Mouse (Mus musculus) neural tube, embryonic 14.5 days (tissue): Measurements from ENCODE around the gene Pyroxd2. TPM values are rescaled to one million over a fixed set of nuclear protein-coding genes. Genes with fewer than 3 reads are reported as not detected.

Experiments used
- ATAC-seq: fragments of 200-750 bp; cut with Nextera tagmentation; 2 replicates; pipeline ENCODE4 v1.8.0; 2017; ENCODE audit warnings: low read depth, mild to moderate bottlenecking, moderate TSS enrichment, moderate library complexity
- H3K27ac ChIP-seq: fragments of 300-500 bp; sonication (generic); 2 replicates; pipeline ENCODE4 v1.5.1; 2014; ENCODE audit warnings: low read depth, mild to moderate bottlenecking, control low read depth, low read length, moderate library complexity, mixed read lengths
- H3K27me3 ChIP-seq: fragments of 300-500 bp; sonication (generic); 2 replicates; pipeline ENCODE4 v1.6.1; 2014; ENCODE audit warnings: low read length; ENCODE audit not compliant: control insufficient read depth, insufficient read depth
- H3K36me3 ChIP-seq: fragments of 300-500 bp; sonication (generic); 2 replicates; pipeline ENCODE4 v1.6.1; 2014; ENCODE audit warnings: low read length, mixed read lengths; ENCODE audit not compliant: control insufficient read depth, insufficient read depth
- H3K4me1 ChIP-seq: fragments of 300-500 bp; sonication (generic); 2 replicates; pipeline ENCODE4 v1.6.1; 2014; ENCODE audit warnings: low read length; ENCODE audit not compliant: control insufficient read depth, insufficient read depth
- H3K4me2 ChIP-seq: fragments of 300-500 bp; sonication (generic); 2 replicates; pipeline ENCODE4 v1.6.1; 2014; ENCODE audit warnings: mild to moderate bottlenecking, low read depth, low read length, control low read depth
- H3K4me3 ChIP-seq: fragments of 300-500 bp; sonication (generic); 2 replicates; pipeline ENCODE4 v1.5.1; 2014; ENCODE audit warnings: low read depth, low read length, control low read depth, mixed read lengths
- H3K9ac ChIP-seq: fragments of 300-500 bp; sonication (generic); replicated peaks from 2 replicates; pipeline ENCODE4 v1.6.1; 2014; ENCODE audit warnings: low read depth, mild to moderate bottlenecking, control low read depth, low read length, mixed read lengths
- H3K9me3 ChIP-seq: fragments of 300-500 bp; sonication (generic); 2 replicates; pipeline ENCODE4 v1.6.1; 2016; ENCODE audit warnings: low read length; ENCODE audit not compliant: control insufficient read depth
- WGBS: fragments of 180-500 bp; shearing (Covaris S2); extraction: QIAGEN DNeasy Blood & Tissue Kit; methylation state at CpG from one replicate; pipeline ENCODE4 v1.1.7; 2014; 5-methylcytosine and 5-hydroxymethylcytosine counted together
- polyA plus RNA-seq: library from polyadenylated mRNA; unstranded; fragments of >200 nt; fragmentation: Nextera tagmentation; extraction: Ambion mirVana; gene quantifications from 2 replicates; pipeline ENCODE4 v1.2.1, GENCODE M21; 2014

Pyroxd2 gene
- polyA plus RNA-seq, 1 experiment from 2014 or later = 1.5 TPM

DNA sequence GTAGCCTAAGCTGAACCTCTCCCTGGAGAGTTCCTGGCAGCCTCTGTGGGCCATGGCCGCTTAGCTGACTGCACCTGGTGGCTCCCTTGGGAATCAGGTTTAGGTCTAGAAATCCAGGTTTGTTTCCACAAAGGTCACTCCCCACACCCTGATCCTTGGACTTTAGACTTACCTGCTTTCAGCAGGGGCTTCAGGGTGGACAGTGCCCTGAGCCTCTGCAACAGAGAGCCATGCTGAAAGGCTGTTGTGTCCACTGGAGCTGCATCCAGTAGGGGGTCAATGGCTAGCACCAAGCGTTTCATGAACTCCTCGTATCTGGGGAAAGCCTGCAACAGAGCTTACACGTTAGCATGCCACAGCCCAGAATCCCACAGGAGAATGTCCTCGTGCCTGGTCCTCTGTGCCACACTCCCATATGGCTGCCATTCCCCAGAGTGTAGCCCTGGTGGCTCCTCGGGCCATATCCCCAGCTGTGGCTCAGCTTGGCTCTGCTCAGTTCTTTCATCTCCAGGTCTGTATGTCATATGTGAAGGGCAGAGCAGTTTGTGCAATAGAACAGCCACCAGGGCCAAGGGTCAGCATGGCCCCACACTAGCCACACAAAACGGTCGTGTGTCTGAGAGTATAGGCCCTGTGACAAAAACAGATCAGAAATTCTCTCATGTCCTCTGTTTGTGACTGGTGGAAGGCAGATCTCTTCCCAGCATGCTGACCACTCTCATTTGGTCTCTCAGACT lies 12.2 kb downstream of the Pyroxd2 start:
- ATAC-seq = no peak
- WGBS = 71% methylated on average over 8 of the region's 8 CpGs
- H3K27ac ChIP-seq = no peak overlapping the region

DNA sequence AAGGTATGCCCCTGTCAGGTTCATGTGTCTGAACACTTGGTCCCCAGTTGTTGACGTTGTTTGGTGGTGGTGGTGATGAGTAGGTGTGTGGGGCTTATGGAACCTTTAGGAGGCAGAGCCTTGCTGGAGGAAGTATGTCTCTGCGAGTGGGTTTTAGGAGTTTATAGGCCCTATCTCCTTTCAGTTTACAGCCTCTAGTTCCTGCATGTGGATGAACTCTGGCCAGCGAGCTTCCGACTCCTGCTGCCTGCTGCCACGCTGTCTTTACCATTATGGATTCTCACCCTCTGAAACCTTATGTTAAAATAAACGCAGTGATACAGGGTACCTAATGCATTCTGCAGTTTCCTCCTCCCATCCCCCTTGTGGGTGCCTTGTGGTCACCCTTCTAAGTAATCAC lies 12.8 kb downstream of the Pyroxd2 start:
- H3K27ac ChIP-seq = no peak overlapping the region
- no peaks in the 10 kb centered on the region for H3K9me3 ChIP-seq
- H3K4me3 ChIP-seq = no peak overlapping the region
- no peak overlapping the region for H3K9ac ChIP-seq
- H3K4me2 ChIP-seq = no peak overlapping the region
- H3K36me3 ChIP-seq = no peaks in the 10 kb centered on the region
- ATAC-seq = no peak
- no peaks in the 10 kb centered on the region for H3K27me3 ChIP-seq
- H3K4me1 ChIP-seq = no peaks in the 10 kb centered on the region
- WGBS = 51% methylated on average over 6 of the region's 6 CpGs

More for the DNA sequence above, 12.2 kb downstream of the Pyroxd2 start:
- Histone ChIP-seq H3K9me3 (no peaks in the 10 kb centered on the region), H3K9ac (no peak overlapping the region), H3K36me3 (no peaks in the 10 kb centered on the region), H3K4me3 (no peak overlapping the region), H3K27me3 (no peaks in the 10 kb centered on the region), H3K4me1 (no peaks in the 10 kb centered on the region), H3K4me2 (no peak overlapping the region)

DNA sequence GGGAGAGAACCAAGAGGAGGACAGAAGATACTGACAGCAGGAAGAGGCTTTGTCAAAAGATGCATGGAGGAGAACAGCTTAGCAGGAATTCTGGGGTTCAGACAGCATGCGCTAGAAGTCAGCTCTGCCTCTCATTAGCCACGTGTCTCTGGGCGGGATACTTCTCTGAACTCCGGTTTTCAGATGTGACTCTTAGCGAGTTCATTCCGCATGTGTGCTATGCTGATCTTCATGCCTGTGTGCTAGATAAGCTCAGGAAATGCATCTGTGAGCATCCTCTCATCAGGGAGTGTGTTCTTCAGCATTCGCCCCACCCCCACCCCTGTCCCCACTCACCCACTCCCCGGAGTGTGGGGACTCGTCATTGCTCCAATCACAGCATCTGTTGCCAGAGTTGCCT lies 14.8 kb downstream of the Pyroxd2 start:
- Histone ChIP-seq H3K36me3 (no peaks in the 10 kb centered on the region), H3K4me3 (no peak overlapping the region), H3K4me2 (no peak overlapping the region), H3K27ac (no peak overlapping the region), H3K9ac (no peak overlapping the region), H3K9me3 (no peaks in the 10 kb centered on the region), H3K4me1 (no peaks in the 10 kb centered on the region), H3K27me3 (no peaks in the 10 kb centered on the region)
- WGBS = 75% methylated on average over 9 of the region's 9 CpGs
- ATAC-seq = no peak

DNA sequence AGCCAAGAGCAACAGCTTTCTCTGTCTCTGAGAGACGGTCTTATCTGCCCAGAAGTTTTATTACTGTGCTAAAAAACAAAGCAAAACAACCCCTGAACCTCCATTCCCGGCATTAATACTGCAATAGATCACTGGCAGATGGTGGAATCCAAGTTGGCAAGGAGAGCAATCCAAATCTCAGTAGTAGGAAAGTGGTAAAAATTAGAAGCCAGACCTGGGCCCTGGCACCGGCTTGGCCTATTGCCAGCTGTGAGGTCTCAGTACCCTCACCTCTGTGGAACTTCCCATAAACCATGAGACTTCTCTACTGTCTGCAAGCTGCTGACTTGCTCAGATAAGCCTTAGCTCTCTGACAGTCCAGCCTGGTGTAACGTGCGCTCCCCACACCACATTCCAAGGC lies 17.6 kb downstream of the Pyroxd2 start:
- WGBS = 66% methylated on average over 5 of the region's 5 CpGs
- H3K4me1 ChIP-seq = no peaks in the 10 kb centered on the region
- no peak overlapping the region for H3K9ac ChIP-seq
- no peaks in the 10 kb centered on the region for H3K27me3 ChIP-seq
- no peak overlapping the region for H3K4me3 ChIP-seq
- no peaks in the 10 kb centered on the region for H3K36me3 ChIP-seq
- H3K4me2 ChIP-seq = no peak overlapping the region
- no peak overlapping the region for H3K27ac ChIP-seq
- no peaks in the 10 kb centered on the region for H3K9me3 ChIP-seq
- ATAC-seq = no peak

DNA sequence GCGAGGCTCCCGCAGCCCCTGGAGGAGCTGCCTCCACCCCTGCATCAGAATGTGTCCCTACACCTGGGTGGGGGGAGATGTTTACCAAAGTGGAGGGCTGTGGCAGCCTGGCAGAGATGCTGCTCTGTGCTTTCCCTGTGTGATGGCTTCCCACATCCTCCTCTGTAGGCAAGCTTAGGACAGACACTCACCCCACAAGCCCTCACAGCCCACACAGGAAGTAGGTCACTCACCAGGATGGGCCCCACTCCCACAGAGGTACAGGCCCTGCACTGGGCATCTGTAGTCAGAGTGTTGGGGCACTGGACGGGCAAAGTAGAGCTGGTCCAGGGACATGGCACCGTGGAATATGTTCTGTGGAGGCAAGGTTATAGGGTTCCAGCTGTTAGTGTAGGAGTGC lies 25.2 kb downstream of the Pyroxd2 start:
- ATAC-seq = no peak
- Histone ChIP-seq H3K9me3 (no peaks in the 10 kb centered on the region), H3K36me3 (no peaks in the 10 kb centered on the region), H3K4me2 (no peak overlapping the region), H3K4me3 (no peak overlapping the region), H3K27me3 (no peaks in the 10 kb centered on the region), H3K27ac (no peak overlapping the region), H3K9ac (no peak overlapping the region), H3K4me1 (0 out of 2 replicates have a peak, but pooled peaks cover 2% of the 10 kb centered on the region)
- 89% methylated on average over 4 of the region's 4 CpGs for WGBS

DNA sequence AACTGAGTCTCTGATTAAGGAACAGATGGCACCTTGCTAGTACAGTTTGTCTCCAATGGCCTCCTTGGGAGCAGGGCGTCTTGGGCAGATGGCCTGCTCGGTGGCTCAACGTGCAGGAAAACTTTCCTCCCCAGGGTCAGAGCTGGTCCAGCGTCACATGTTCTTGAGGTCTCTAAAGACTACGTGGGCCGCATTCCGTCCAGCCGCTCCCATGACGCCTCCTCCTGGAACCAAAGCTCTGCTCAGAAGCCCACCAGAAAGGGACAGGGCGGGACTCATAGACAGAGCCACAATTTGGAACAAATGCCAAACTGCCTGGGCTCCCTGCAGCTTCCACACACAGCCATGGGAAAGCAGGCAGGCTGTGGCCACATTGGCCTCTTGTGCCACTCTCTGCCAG lies 25.8 kb downstream of the Pyroxd2 start:
- H3K9me3 ChIP-seq = no peaks in the 10 kb centered on the region
- H3K4me2 ChIP-seq = no peak overlapping the region
- H3K4me1 ChIP-seq = 0 out of 2 replicates have a peak, but pooled peaks cover 5% of the 10 kb centered on the region
- no peak for ATAC-seq
- no peaks in the 10 kb centered on the region for H3K27me3 ChIP-seq
- no peak overlapping the region for H3K4me3 ChIP-seq
- no peak overlapping the region for H3K27ac ChIP-seq
- no peaks in the 10 kb centered on the region for H3K36me3 ChIP-seq
- H3K9ac ChIP-seq = no peak overlapping the region
- 89% methylated on average over 10 of the region's 10 CpGs for WGBS

DNA sequence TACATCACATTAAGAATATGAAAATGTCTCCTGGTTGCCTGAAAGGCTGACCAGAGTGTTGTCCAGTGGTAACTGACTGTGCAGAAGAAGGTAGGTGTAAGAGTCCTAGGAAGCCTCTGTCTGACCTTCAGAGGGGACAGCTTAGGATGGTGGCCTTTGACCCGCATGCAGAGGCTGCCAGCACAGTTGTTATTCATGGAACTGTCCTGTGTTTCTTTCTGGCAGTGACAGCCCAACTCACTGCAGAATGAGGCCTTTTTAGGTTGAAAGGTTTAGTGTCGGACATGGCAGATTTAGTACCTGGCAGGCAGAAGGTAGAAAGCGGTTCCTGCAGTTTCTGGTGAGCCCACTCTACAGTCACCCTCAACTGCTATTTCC lies 26.6 kb downstream of the Pyroxd2 start:
- no peaks in the 10 kb centered on the region for H3K9me3 ChIP-seq
- WGBS = 56% methylated on average over 3 of the region's 3 CpGs
- H3K4me3 ChIP-seq = no peak overlapping the region
- 0 out of 2 replicates have a peak, but pooled peaks cover 5% of the 10 kb centered on the region for H3K4me1 ChIP-seq
- H3K27me3 ChIP-seq = no peaks in the 10 kb centered on the region
- H3K9ac ChIP-seq = no peak overlapping the region
- H3K27ac ChIP-seq = no peak overlapping the region
- ATAC-seq = no peak
- H3K4me2 ChIP-seq = no peak overlapping the region
- H3K36me3 ChIP-seq = no peaks in the 10 kb centered on the region

DNA sequence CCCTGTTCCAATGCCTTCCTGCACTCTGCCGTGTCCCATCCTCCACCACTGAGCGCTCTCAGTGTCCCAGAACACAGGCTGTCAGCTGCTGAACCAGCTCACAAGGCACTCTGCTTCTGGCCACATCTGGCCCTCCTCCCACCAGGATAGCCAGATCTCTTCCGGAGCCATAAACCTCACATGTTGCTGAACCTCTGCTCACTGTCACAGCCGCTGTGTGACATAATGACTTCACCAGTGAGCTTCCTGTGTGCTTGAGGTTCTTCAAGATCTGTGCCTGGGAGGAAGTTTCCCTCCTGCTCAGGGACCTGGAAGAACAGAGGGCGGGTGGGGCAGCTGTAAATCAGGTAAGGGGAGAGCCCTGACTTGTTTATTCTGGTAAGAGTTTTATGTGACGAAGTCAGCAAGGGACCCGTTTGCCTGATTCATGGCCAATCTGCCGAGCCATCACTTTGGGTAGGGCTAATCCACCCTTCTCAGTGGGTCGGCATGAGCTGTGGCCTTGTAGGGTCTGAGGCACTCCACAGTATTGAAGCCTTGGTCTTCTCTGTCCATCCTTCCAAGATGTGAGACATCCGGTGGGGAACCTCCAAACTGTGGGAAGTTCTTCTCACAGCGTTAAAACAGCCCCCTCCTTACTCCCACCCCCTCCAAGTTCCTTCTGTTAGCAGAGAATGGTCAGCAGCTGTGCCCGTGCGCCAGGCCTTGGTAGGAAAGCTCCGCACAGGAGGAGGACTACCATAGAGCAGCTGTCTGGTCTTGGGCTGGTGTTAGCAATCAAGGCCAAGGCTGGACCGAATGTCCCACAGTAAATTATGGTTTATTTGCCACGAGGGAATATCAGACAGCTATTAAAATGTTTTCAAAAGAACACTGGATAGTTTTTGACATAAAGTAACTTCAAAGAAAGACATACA lies 27.3 kb downstream of the Pyroxd2 start:
- H3K9me3 ChIP-seq = no peaks in the 10 kb centered on the region
- 47% methylated on average over 16 of the region's 16 CpGs for WGBS
- H3K4me1 ChIP-seq = 0 out of 2 replicates have a peak, but pooled peaks cover 5% of the 10 kb centered on the region
- H3K27me3 ChIP-seq = no peaks in the 10 kb centered on the region
- no peak overlapping the region for H3K4me2 ChIP-seq
- peak; percentile 28; the same call in 1 of the 2 replicates for ATAC-seq
- no peak overlapping the region for H3K9ac ChIP-seq
- no peak overlapping the region for H3K27ac ChIP-seq
- no peak overlapping the region for H3K4me3 ChIP-seq
- H3K36me3 ChIP-seq = no peaks in the 10 kb centered on the region

DNA sequence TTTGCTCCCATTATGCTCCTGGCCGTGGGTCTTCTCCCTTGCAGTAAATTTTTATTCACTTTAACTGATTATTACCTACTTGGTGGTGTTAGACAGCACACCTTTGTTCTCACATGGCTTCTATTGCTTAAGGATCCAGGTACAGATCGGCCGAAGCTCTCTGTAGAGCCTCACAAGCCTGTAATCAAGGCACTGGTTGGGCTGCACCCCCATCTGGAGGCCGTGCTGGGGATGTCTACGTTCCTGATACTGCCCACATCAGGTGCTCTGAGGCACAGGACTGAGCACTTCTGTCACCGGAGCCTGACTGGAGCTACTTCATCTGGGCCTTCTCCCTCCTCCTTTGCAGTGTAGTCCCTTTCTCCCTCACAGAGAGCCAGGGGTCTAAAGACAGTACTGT lies 29.3 kb downstream of the Pyroxd2 start:
- H3K27ac ChIP-seq = no peak overlapping the region
- H3K4me2 ChIP-seq = no peak overlapping the region
- 78% methylated on average over 6 of the region's 6 CpGs for WGBS
- H3K4me3 ChIP-seq = no peak overlapping the region
- H3K27me3 ChIP-seq = no peaks in the 10 kb centered on the region
- no peak for ATAC-seq
- no peak overlapping the region for H3K9ac ChIP-seq
- H3K9me3 ChIP-seq = no peaks in the 10 kb centered on the region
- no peaks in the 10 kb centered on the region for H3K36me3 ChIP-seq
- H3K4me1 ChIP-seq = 0 out of 2 replicates have a peak, but pooled peaks cover 5% of the 10 kb centered on the region
